Mouse (Mus musculus) kidney, embryonic 16.5 days (tissue): ENCODE results near the gene Epha2. TPM values are rescaled to one million over a fixed set of nuclear protein-coding genes. Genes with fewer than 3 reads are reported as not detected.

Source experiments
- ATAC-seq: fragments of 200-750 bp; cut with Nextera tagmentation; 2 replicates; pipeline ENCODE4 v1.8.0; 2017; ENCODE audit warnings: moderate TSS enrichment; ENCODE audit not compliant: low FRiP score, low TSS enrichment
- H3K27ac ChIP-seq: fragments of 300-500 bp; sonication (generic); 2 replicates; pipeline ENCODE4 v1.5.1; 2014; ENCODE audit warnings: low read length
- H3K27me3 ChIP-seq: fragments of 300-500 bp; sonication (generic); 2 replicates; pipeline ENCODE4 v1.6.1; 2014; ENCODE audit warnings: low read length, control low read depth, mixed read lengths; ENCODE audit not compliant: insufficient read depth
- H3K36me3 ChIP-seq: fragments of 300-500 bp; sonication (generic); 2 replicates; pipeline ENCODE4 v1.6.1; 2014; ENCODE audit warnings: low read length, control low read depth, mixed read lengths; ENCODE audit not compliant: insufficient read depth
- H3K4me1 ChIP-seq: fragments of 300-500 bp; sonication (generic); 2 replicates; pipeline ENCODE4 v1.6.1; 2014; ENCODE audit warnings: low read length, control low read depth, mixed read lengths; ENCODE audit not compliant: insufficient read depth
- H3K4me2 ChIP-seq: fragments of 300-500 bp; sonication (generic); replicated peaks from 2 replicates; pipeline ENCODE4 v1.6.1; 2014; ENCODE audit warnings: low read depth, low read length
- H3K4me3 ChIP-seq: fragments of 300-500 bp; sonication (generic); 2 replicates; pipeline ENCODE4 v1.5.1; 2014; ENCODE audit warnings: mild to moderate bottlenecking, low read length
- H3K9ac ChIP-seq: fragments of 300-500 bp; sonication (generic); replicated peaks from 2 replicates; pipeline ENCODE4 v1.6.1; 2014; ENCODE audit warnings: low read length
- H3K9me3 ChIP-seq: fragments of 300-500 bp; sonication (generic); 2 replicates; pipeline ENCODE4 v1.6.1; 2016; ENCODE audit warnings: low read length, control low read depth
- WGBS: fragments of 180-500 bp; shearing (Covaris S2); extraction: QIAGEN DNeasy Blood & Tissue Kit; methylation state at CpG from one replicate; pipeline ENCODE4 v1.1.7; 2014; 5-methylcytosine and 5-hydroxymethylcytosine counted together
- polyA plus RNA-seq: library from polyadenylated mRNA; unstranded; fragments of >200 nt; fragmentation: Nextera tagmentation; extraction: Ambion mirVana; gene quantifications from 2 replicates; pipeline ENCODE4 v1.2.1, GENCODE M21; 2015

The Epha2 gene
- polyA plus RNA-seq, 1 experiment from 2014 or later = 8.6 TPM

DNA sequence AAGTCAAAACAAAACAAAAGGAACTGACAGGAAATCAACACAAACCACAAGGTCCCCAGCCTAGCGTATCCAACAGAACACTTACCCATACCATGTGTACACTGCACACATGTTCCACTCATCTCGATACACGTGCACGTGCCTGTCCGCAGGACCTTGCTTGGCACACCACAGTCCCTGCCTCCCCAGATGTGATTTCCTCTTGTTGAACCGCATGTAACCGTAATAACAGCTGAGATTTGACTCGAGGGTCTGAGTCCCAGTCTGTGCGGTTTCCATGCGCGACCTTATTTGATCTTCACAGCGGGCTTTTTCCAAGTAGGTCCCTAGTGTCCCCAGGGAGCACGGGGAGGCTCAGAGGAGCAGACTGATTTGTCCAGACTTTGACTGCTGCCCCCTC is 1.7 kb upstream of the Epha2 start:
- Histone ChIP-seq H3K4me2 (no peak overlapping the region), H3K27me3 (no peaks in the 10 kb centered on the region), H3K4me1 (peaks cover 48% of the 10 kb centered on the region), H3K9me3 (no peaks in the 10 kb centered on the region), H3K9ac (no peak overlapping the region), H3K27ac (no peak overlapping the region), H3K4me3 (no peak overlapping the region), H3K36me3 (no peaks in the 10 kb centered on the region)
- ATAC-seq = no peak
- 66% methylated on average over 13 of the region's 13 CpGs for WGBS

DNA sequence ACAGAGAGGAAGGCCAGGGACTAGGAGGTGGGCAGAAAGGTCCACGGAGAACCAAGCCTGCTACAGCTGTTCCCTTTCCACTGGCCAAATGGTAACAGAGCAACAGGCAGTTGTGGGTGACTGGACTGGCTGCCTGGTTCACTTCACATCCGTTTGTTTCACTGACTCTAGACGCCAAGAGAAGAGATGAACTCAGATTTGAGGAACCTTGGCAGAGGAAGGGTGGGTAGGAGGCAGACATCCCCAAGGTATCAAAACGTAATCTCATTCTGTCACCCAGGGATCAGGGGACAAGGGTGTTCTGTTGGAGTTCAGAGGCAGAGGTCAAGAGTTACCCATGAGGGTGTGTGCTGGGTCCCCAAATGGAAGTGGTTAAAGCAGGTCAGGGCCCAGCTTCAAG is 844 bp upstream of the Epha2 start:
- ATAC-seq = no peak
- H3K27me3 ChIP-seq = no peaks in the 10 kb centered on the region

DNA sequence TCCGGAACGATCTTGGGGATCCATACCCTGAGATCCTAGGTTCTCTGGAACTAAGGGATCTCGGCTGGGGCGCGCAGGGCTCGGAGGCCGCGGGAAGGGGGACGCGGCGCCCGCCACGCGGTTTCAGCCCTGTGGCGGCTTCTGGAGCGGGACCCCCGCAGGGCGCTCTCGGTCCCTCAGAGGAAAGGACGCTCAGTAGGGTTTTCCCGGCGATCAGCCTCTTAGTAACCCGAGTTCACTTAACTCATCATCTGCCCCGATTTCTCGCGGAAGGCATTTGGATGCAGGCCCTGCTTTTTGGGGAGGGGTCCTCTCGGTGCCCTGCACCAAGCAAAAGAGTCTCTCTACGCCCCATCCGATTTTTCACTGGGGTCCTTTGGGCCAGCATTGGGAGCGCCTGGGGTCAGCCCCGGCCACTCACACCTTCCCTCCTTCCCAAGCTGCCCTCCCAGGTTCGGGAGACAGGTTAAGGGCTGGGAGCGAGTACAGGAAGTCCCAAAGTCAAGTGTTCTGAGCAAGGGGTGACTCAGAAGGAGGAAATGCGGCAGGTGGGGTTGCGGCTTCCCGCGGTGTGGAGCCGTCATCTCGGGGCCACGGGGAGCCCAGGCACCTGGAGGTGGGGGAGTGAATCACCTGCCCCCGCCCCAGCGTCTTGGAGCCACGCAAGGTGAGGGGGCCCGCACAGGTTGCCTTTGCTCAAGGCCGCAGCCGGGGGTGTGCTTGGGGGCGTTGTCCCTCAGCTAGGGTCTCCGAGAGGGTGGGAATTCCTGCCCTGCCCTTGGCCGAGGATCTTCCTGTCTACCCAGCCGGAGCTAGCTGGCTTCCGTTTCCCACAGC is 769 bp downstream of the Epha2 start:
- Histone ChIP-seq H3K4me2 (peak overlapping the region; percentile 77), H3K9ac (peak overlapping the region; percentile 82), H3K9me3 (no peaks in the 10 kb centered on the region), H3K27me3 (no peaks in the 10 kb centered on the region), H3K4me3 (peak overlapping the region; percentile 68), H3K4me1 (peaks cover 62% of the 10 kb centered on the region), H3K36me3 (no peaks in the 10 kb centered on the region), H3K27ac (peak overlapping the region; percentile 74)
- ATAC-seq = 0 out of 2 replicates have a peak, but pooled peaks have one; percentile 3
- WGBS = under 1% methylated on average over 49 of the region's 51 CpGs

More for the DNA sequence above, 844 bp upstream of the Epha2 start:
- no peak overlapping the region for H3K4me3 ChIP-seq
- H3K4me2 ChIP-seq = no peak overlapping the region
- WGBS = 45% methylated on average over 4 of the region's 4 CpGs
- H3K9me3 ChIP-seq = no peaks in the 10 kb centered on the region
- H3K27ac ChIP-seq = no peak overlapping the region
- H3K4me1 ChIP-seq = peaks cover 56% of the 10 kb centered on the region
- no peaks in the 10 kb centered on the region for H3K36me3 ChIP-seq
- no peak overlapping the region for H3K9ac ChIP-seq

DNA sequence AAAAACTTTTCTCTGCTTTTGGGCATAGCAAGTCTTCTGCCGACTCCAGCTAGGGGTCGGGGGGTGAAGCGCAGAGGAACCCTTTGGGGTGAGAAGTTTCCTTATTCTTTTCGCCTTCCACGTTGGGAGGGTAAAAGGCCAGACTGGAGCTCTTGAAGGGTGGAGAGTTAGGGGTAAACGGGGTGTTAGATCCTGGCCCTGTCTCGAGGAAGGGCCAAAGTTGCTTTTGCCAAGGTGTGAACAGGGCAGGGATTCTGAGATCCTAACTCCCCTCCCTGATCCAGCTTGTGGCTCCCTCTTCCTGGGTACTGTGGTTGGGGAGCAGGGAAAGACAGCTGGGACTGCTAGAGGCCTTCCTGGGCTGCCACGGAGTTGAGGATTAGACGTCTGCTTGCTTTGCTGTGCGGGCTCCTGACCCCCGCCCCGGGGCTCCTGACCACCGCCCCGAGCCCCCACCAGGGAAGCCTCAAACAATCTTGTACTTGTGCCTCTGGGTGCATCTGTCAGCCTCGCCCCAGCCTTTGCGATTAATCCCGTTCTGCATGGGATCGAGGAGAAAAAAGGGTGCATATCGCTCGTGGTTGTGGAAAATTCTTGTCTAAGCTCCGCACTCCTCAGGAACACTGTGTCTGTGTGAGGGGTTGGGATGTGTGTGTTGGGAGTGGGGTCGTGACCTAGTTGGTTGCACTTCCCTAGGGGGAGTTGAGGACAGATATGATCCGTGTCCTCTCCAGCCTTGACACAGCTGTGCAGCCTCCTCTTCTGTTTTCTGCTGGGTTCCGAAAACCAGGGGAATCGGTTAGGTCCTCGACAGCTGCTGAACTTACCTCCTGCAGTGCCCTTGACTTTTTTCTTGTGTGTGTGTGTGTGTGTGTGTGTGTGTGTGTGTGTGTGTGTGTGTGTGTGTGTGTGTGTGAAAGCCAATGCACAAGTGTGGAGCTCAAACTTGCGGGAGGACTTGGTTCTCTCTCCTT is 1.7 kb downstream of the Epha2 start:
- Histone ChIP-seq H3K9ac (peak overlapping the region; percentile 82), H3K4me2 (peak overlapping the region; percentile 77), H3K27me3 (no peaks in the 10 kb centered on the region), H3K36me3 (no peaks in the 10 kb centered on the region), H3K4me3 (peak overlapping the region; percentile 68), H3K4me1 (peaks cover 62% of the 10 kb centered on the region), H3K9me3 (no peaks in the 10 kb centered on the region), H3K27ac (peak overlapping the region; percentile 74)
- no peak for ATAC-seq
- WGBS = 11% methylated on average over 27 of the region's 27 CpGs

DNA sequence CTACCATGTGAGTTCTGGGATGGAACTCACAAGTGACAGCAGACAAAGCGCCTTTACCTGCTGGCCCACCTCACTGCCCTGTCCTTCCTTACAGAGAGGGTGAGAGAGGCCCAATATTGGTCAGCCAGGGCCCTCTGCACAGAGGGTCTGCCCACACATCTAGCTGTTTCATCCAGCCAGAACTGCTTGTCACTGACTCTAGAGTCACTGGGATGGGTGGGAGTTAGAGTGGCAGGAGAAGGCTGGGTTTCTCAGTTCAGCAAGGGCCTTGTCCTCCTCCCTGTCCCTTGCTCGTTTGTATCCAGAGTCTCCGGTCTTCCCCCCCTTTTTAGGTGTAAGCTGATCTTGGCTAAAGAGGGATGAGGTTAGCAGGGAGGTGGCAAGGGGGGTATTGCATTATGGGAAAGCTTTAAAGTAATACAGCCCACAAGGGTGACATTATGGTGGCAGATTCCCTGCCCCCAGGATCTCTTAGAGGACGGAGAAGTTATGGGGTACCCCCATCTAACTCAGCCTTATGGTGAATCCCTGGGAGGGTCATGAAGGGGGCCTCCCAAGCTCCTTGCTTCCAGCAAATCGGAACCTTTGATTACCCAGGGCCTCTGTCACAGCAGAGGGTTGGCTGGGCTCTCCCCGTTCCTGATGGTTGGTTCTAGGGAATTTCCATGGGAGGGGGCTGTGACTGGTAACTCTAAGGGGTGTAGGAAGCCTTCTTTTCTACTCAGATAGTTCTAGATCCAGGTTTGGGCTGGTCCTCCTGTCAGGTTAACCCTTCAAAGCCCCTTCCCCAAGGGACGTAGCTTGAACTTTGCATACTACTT is 2.6 kb downstream of the Epha2 start:
- H3K9ac ChIP-seq = peak overlapping the region; percentile 46; the same call in 1 of the 2 replicates
- peak overlapping the region; percentile 68 for H3K4me3 ChIP-seq
- 26% methylated on average over 7 of the region's 7 CpGs for WGBS
- H3K27ac ChIP-seq = peak overlapping the region; percentile 74
- H3K4me2 ChIP-seq = peak overlapping the region; percentile 77
- no peaks in the 10 kb centered on the region for H3K9me3 ChIP-seq
- peak; percentile 59 for ATAC-seq
- peaks cover 58% of the 10 kb centered on the region for H3K4me1 ChIP-seq
- H3K27me3 ChIP-seq = no peaks in the 10 kb centered on the region
- peaks cover 2% of the 10 kb centered on the region; the same call in 1 of the 2 replicates for H3K36me3 ChIP-seq

DNA sequence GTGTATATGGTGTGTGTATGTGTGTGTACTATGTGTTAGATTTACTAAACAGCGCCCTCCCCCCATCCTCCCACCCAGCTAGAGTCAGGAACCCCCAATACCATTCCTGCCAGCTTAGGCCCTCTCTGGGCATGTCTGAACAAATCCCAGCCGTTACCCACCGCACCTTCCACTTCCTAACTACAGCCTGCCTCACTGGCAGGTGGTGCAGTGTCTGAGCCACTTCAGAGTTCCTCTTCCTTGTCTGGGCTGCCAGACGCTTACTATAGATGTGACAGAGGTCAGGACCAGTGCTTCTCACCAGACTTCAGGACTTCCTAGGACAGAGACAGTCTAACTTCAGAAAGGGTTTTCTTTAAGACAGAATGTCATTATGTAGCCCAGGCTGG is 3.2 kb downstream of the Epha2 start:
- Histone ChIP-seq H3K4me2 (peak overlapping the region; percentile 77), H3K9me3 (no peaks in the 10 kb centered on the region), H3K4me3 (peak overlapping the region; percentile 68), H3K27ac (peak overlapping the region; percentile 74), H3K36me3 (peaks cover 5% of the 10 kb centered on the region), H3K9ac (no peak overlapping the region), H3K4me1 (peaks cover 64% of the 10 kb centered on the region), H3K27me3 (no peaks in the 10 kb centered on the region)
- 62% methylated on average over 4 of the region's 4 CpGs for WGBS
- no peak for ATAC-seq

DNA sequence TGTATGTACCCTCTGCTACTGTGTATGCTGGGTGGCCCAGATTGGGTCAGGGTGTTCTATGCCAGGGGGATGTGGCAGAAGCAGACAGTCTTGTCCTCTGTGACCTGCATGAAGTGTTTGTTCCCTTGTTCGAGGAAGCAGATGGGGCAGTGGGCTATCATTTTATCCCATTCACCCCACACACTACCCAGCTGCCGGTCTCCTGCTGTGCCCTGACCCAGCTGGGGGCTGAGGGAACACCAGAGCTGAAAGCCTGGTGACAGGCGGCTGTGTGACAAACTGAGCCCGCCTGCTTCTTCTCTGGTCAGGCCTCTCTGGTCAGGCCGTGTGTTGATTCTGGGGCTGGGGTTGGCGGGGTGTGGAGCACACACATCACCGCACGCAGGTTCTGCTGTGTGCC is 5.0 kb downstream of the Epha2 start:
- H3K27me3 ChIP-seq = no peaks in the 10 kb centered on the region
- H3K4me2 ChIP-seq = 0 out of 2 replicates have a peak overlapping the region, but pooled peaks have one; percentile 13
- 35% methylated on average over 8 of the region's 8 CpGs for WGBS
- H3K9me3 ChIP-seq = no peaks in the 10 kb centered on the region
- H3K4me3 ChIP-seq = no peak overlapping the region
- no peak for ATAC-seq
- H3K36me3 ChIP-seq = peaks cover 5% of the 10 kb centered on the region
- peak overlapping the region; percentile 39 for H3K9ac ChIP-seq
- H3K4me1 ChIP-seq = peaks cover 78% of the 10 kb centered on the region
- H3K27ac ChIP-seq = peak overlapping the region; percentile 57

DNA sequence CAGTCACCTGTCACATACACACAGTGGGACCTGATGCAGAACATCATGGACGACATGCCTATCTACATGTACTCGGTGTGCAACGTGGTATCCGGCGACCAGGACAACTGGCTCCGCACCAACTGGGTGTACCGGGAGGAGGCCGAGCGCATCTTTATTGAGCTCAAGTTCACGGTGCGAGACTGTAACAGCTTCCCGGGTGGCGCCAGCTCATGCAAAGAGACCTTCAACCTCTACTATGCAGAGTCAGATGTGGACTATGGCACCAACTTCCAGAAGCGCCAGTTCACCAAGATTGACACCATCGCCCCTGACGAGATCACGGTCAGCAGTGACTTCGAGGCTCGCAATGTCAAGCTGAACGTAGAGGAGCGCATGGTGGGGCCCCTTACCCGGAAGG is 7.3 kb downstream of the Epha2 start:
- no peaks in the 10 kb centered on the region for H3K27me3 ChIP-seq
- no peak overlapping the region for H3K4me2 ChIP-seq
- H3K36me3 ChIP-seq = peaks cover 5% of the 10 kb centered on the region
- no peak overlapping the region for H3K4me3 ChIP-seq
- H3K9ac ChIP-seq = no peak overlapping the region
- H3K27ac ChIP-seq = 0 out of 2 replicates have a peak overlapping the region, but pooled peaks have one; percentile 5
- no peak for ATAC-seq
- no peaks in the 10 kb centered on the region for H3K9me3 ChIP-seq
- WGBS = 84% methylated on average over 22 of the region's 22 CpGs
- H3K4me1 ChIP-seq = peaks cover 83% of the 10 kb centered on the region
